Mouse (Mus musculus): ENCODE data around the gene Bola1.
A peak's percentile ranks its signal among the peaks of the same experiment; 100 is the strongest.

Gene Bola1

GRCm38 (mm10) chr3:96219661-96220130 is at the start of gene Bola1, which contains the start of gene Hist2h2ab:
Bola1 (minus strand) TSS chr3:96219709.
Hist2h2ab (plus strand) TSS chr3:96219865.
- DNase-seq (ENCODE audit: low read depth, low spot score), result peak; percentile 98

GRCm38 (mm10) chr3:96268776-96269378 is 49.4 kb upstream of the Bola1 start:
- peak; percentile 60 for DNase-seq (ENCODE audit: low read depth, low spot score)

GRCm38 (mm10) chr3:96268051-96268775 is 48.7 kb upstream of the Bola1 start, which contains the start of gene Hist2h3b:
Hist2h3b (plus strand) TSS chr3:96268654.
- DNase-seq (ENCODE audit: low read depth, low spot score), result peak; percentile 98

GRCm38 (mm10) chr3:96267541-96267940 is 48.0 kb upstream of the Bola1 start:
- no peak for DNase-seq (ENCODE audit: low read depth, low spot score)

DNA sequence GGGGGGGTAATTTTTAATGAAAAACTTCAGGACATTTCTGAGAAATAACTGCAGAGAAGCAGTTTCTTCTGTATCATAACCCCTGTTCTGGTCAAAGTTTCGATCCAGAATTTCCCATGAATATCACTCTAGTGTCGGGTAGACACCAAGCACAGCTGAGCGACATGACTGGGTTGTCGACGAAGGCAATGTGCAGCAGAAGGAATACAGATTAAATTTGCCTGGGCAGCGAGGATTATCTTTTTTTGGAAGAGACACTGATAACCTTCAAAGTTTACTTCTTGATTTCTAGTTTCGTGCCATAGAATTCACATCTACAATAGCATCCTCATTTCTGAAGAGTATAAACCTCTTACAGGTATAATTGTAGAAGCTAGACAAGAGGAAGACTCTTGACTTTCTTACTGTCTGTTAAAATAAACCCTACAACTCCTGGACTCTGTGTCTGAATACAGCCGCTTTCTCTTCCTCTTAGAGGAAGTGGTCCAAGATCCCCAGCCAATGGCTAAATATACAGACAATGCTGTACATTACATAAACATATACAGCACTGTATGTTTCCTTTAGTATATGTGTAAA is 46.7 kb upstream of the Bola1 start:
- DNase-seq (ENCODE audit: low read depth, low spot score), result no peak

GRCm38 (mm10) chr3:96264404-96264949 is 45.0 kb upstream of the Bola1 start:
- no peak for DNase-seq (ENCODE audit: low read depth, low spot score)

- no peak for DNase-seq (ENCODE audit: low read depth, low spot score)
These were observed 44.3 kb upstream of the Bola1 start for GRCm38 (mm10) chr3:96263558-96264403.

- peak; percentile 98 for DNase-seq (ENCODE audit: low read depth, low spot score)
These were observed 43.6 kb upstream of the Bola1 start, which contains the start of gene Hist2h4 for GRCm38 (mm10) chr3:96262979-96263550. Hist2h4 (minus strand) TSS chr3:96263311.

DNA sequence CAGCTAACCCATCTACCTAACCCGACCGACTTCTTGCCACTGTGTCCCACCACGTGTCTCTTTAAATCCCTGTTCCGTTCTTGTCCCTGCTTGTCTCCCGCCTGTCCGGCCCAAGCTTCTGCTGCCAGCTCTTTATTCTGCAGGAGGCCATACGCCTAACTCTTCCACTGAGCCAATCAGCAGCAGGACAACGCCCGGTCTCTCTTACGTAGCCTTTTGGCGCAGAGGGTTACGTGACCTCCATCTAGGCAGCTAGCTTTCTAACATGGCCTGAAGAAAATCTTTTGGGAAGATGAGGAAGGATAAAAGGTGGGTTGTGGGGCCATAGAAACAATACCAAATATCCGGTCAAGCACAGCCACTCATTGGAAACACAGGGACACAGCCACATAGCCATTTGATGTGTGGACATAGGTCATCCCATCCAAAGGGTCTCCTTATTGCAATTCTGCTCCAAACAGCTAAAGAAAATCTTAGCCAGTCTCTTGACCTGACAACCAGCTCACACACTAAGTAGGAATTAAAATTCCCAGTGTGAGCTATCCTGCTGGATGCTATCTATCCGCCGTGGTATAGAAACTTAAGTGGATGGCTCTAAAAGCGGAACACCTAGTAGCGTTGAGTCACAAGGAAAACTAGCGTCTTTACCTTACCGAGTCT is 42.8 kb upstream of the Bola1 start:
- DNase-seq (ENCODE audit: low read depth, low spot score), result peak; percentile 99

GRCm38 (mm10) chr3:96261623-96262022 is 42.1 kb upstream of the Bola1 start:
- peak; percentile 40 for DNase-seq (ENCODE audit: low read depth, low spot score)

- DNase-seq (ENCODE audit: low read depth, low spot score), result peak; percentile 43
These were observed 40.7 kb upstream of the Bola1 start for GRCm38 (mm10) chr3:96260220-96260619.

- DNase-seq (ENCODE audit: low read depth, low spot score), result no peak
These were observed 37.7 kb upstream of the Bola1 start for GRCm38 (mm10) chr3:96257190-96257589.

DNA sequence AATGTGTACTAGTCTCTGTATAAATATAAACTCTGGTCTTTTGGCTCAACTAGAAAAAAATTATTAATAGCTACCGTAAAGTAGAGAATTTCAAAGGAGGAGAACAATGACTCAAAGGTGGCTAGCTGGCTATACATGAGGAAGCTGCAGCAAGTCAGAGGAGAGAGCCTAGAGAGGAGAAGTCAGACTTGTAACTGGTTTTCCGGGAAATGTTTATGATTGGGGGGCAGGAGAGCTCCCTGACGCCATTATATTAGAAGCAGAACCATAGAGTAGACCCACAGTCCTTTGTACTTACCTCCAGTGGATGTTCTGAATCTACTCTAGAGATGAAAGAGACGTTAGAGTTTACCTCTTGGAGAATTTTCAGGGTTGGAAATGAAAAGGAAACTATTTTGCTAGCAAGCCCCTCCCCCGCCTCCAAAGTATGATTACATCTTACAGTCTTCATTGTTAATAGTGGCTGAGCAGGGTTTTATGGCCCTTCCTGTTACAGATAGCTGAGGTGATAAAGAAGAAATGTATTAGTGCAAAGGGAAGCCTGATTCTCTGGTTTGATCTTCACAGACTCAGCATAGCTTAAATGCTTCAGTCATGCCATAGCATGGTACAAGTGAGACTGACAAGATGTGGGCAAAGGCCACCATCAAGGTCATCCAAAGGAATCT is 36.6 kb upstream of the Bola1 start:
- DNase-seq (ENCODE audit: low read depth, low spot score), result no peak

GRCm38 (mm10) chr3:96254683-96255355 is 35.3 kb upstream of the Bola1 start:
- DNase-seq (ENCODE audit: low read depth, low spot score), result peak; percentile 58

- no peak for DNase-seq (ENCODE audit: low read depth, low spot score)
These were observed 32.3 kb upstream of the Bola1 start for GRCm38 (mm10) chr3:96251787-96252186.

DNA sequence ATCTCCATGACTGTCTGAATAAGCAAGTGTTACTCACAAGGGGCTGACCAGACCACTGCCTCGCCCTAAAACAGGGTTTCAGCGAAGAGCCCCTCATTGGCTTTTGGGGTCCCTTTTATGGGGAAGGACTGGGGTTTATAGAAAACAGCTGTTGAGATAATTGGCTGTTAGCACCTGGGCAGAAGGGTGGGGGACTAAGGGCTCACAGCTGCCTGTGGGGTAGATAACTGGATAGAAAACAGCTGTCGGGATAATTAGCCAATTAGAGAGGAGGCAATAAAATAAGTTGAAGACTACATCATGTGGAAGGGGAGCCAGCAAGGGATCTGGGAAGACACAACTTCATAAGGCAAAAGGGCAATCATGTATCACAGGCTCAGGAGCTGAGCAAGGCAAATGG is 31.4 kb upstream of the Bola1 start:
- no peak for DNase-seq (ENCODE audit: low read depth, low spot score)

DNA sequence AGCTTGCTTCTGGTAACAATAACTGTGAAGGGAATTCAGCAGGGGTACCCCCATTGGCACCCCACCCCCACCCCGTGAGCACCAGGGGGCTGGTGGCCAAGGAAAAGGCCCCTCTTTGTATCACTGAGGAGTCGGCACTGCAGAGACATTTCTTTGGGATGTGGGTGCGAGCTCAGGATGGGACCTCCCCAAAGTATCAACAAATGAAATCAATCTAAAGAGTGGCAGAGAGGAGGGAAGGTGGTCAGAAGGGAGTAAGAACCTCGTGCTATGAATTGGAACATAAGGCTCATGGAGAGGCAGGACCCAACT is 29.5 kb upstream of the Bola1 start:
- no peak for DNase-seq (ENCODE audit: low read depth, low spot score)

DNA sequence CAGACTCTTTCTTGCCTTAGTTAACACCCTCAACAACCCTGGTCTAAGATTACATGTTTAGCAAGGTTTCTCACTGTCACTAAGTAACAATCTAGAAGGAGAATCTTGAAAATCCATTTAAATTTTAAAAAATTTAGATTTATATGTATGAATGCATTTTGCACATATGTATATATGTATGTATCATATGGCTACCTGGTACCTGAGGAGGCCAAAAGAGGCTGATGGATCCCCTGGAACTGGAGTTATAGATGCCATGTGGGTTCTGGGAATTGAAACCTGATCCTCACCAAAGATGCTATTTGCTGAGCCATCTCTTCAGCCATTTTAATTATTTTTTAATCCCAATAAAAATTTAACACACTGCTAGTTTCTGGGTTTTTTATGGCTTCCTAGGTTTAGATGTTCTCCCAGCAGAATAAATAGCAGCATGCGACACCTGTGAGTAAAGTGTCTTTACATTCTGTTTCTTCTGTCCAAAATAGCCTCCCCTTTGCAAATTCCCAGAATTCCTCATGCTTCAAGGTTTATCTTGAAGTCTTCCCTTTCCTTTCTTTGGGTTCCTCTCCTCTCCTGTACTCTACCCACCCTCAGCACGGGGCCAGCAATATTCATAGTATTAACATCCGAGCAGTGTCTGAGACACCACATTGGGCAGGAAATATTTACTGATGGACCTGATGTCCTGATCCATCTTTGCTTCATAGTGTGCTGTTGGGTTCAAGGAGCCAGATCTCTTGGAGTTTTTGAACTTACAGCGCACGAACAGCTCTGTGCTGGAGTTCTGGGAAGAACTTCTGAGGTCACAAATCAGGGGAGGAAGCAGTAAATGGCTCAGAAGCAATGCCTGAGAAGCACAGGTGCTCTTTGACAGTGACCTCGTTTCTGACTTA is 28.9 kb upstream of the Bola1 start:
- no peak for DNase-seq (ENCODE audit: low read depth, low spot score)

Data from brain, adult 2 months (tissue).